Mouse (Mus musculus) MEL (cell line): Measurements from ENCODE around the gene Nutf2. TPM values are rescaled to one million over a fixed set of nuclear protein-coding genes. Genes with fewer than 3 reads are reported as not detected.

Source experiments
- DNase-seq: peaks from one replicate; pipeline ENCODE4 v3.0.0; 2011; ENCODE audit warnings: low read depth, low spot score
- H3K27ac ChIP-seq: 2 replicates; pipeline ENCODE4 v1.5.1; 2012; ENCODE audit warnings: low read depth, mild to moderate bottlenecking, control low read depth, low read length, moderate library complexity; ENCODE audit not compliant: control insufficient read depth
- H3K27me3 ChIP-seq, 2 experiments: fragments of 150-350 bp in 1 of 2; sonication (generic) in 1 of 2; 2 replicates each; pipeline ENCODE4 v1.6.1; 2012; ENCODE audit warnings: low read length in 2 of 2, mild to moderate bottlenecking in 2 of 2, improper control_type of control experiment in 1 of 2, moderate library complexity in 1 of 2; ENCODE audit not compliant: insufficient read depth in 2 of 2, control insufficient read depth in 1 of 2
- H3K36me3 ChIP-seq, 2 experiments: 2 replicates each; pipeline ENCODE4 v1.6.1; 2012 to 2014; ENCODE audit warnings: low read length in 2 of 2, improper control_type of control experiment in 1 of 2, inconsistent platforms in 1 of 2, mild to moderate bottlenecking in 1 of 2; ENCODE audit not compliant: insufficient read depth in 2 of 2, control insufficient read depth in 1 of 2
- H3K4me1 ChIP-seq, 2 experiments: fragments of 150-350 bp in 1 of 2; sonication (generic) in 1 of 2; 2 replicates each; pipeline ENCODE4 v1.6.1; 2012; ENCODE audit warnings: low read length in 2 of 2, improper control_type of control experiment in 1 of 2, mild to moderate bottlenecking in 1 of 2; ENCODE audit not compliant: insufficient read depth in 2 of 2, control insufficient read depth in 1 of 2
- H3K4me3 ChIP-seq, 2 experiments: fragments of 150-350 bp in 1 of 2; sonication (generic) in 1 of 2; 2 replicates each; pipeline ENCODE4 v1.5.1; 2012; ENCODE audit warnings: low read depth in 2 of 2, low read length in 2 of 2, mild to moderate bottlenecking in 2 of 2, moderate library complexity in 2 of 2, control low read depth in 1 of 2, improper control_type of control experiment in 1 of 2; ENCODE audit not compliant: control insufficient read depth in 1 of 2, insufficient read depth in 1 of 2
- H3K79me2 ChIP-seq: 2 replicates; pipeline ENCODE4 v1.6.1; 2012; ENCODE audit warnings: mild to moderate bottlenecking, low read length, moderate library complexity; ENCODE audit not compliant: control insufficient read depth, poor library complexity, insufficient read depth
- H3K9ac ChIP-seq: 2 replicates; pipeline ENCODE4 v1.6.1; 2012; ENCODE audit warnings: low read depth, mild to moderate bottlenecking, control low read depth, low read length, moderate library complexity; ENCODE audit not compliant: control insufficient read depth, poor library complexity, severe bottlenecking
- H3K9me3 ChIP-seq: fragments of 150-350 bp; sonication (generic); replicated peaks from 2 replicates; pipeline ENCODE4 v1.6.1; 2012; ENCODE audit warnings: mild to moderate bottlenecking, low read length, improper control_type of control experiment, moderate library complexity; ENCODE audit not compliant: insufficient read depth
- BHLHE40 ChIP-seq: IDR thresholded peaks from 2 replicates; pipeline ENCODE4 v1.6.1; 2012; ENCODE audit warnings: low read depth, mild to moderate bottlenecking, inconsistent platforms, low read length, improper control_type of control experiment, borderline replicate concordance
- EP300 ChIP-seq, 2 experiments: IDR thresholded peaks; 2 replicates each; pipeline ENCODE4 v1.6.1; 2011; ENCODE audit warnings: improper control_type of control experiment in 2 of 2, low read length in 2 of 2, low read depth in 1 of 2, mild to moderate bottlenecking in 1 of 2
- ETS1 ChIP-seq: IDR thresholded peaks from 2 replicates; pipeline ENCODE4 v1.6.1; 2012; ENCODE audit warnings: low read depth, mild to moderate bottlenecking, inconsistent platforms, low read length, improper control_type of control experiment, moderate library complexity
- GATA1 ChIP-seq: IDR thresholded peaks from 2 replicates; pipeline ENCODE4 v1.6.1; 2011; ENCODE audit warnings: low read depth, low read length, improper control_type of control experiment
- HCFC1 ChIP-seq: IDR thresholded peaks from 2 replicates; pipeline ENCODE4 v1.6.1; 2012; ENCODE audit warnings: low read depth, mild to moderate bottlenecking, inconsistent platforms, low read length, improper control_type of control experiment, moderate library complexity
- JUND ChIP-seq: IDR thresholded peaks from 2 replicates; pipeline ENCODE4 v1.6.1; 2011; ENCODE audit warnings: low read depth, mild to moderate bottlenecking, improper control_type of control experiment, low read length
- KAT2A ChIP-seq: conservative IDR thresholded peaks from 2 replicates; pipeline ENCODE4 v1.6.1; 2012; ENCODE audit warnings: low read depth, low read length, improper control_type of control experiment, inconsistent platforms
- MAX ChIP-seq: IDR thresholded peaks from 2 replicates; pipeline ENCODE4 v1.6.1; 2011; ENCODE audit warnings: low read length, improper control_type of control experiment
- MAZ ChIP-seq: IDR thresholded peaks from 2 replicates; pipeline ENCODE4 v1.6.1; 2012; ENCODE audit warnings: low read depth, mild to moderate bottlenecking, inconsistent platforms, low read length, improper control_type of control experiment
- MEF2A ChIP-seq: IDR thresholded peaks from 2 replicates; pipeline ENCODE4 v1.6.1; 2014; ENCODE audit warnings: low read depth, mild to moderate bottlenecking, inconsistent platforms, low read length, improper control_type of control experiment; ENCODE audit not compliant: poor library complexity, insufficient replicate concordance, severe bottlenecking; ENCODE audit errors: extremely low read depth
- MXI1 ChIP-seq: IDR thresholded peaks from 2 replicates; pipeline ENCODE4 v1.6.1; 2011; ENCODE audit warnings: mild to moderate bottlenecking, low read depth, low read length, improper control_type of control experiment
- MYC ChIP-seq: IDR thresholded peaks from 2 replicates; pipeline ENCODE4 v1.6.1; 2011; ENCODE audit warnings: low read depth, mild to moderate bottlenecking, low read length, improper control_type of control experiment, moderate library complexity
- POLR2AphosphoS2 ChIP-seq: IDR thresholded peaks from 2 replicates; pipeline ENCODE4 v1.6.1; 2011; ENCODE audit warnings: low read length, improper control_type of control experiment
- SIN3A ChIP-seq: IDR thresholded peaks from 2 replicates; pipeline ENCODE4 v1.6.1; 2012; ENCODE audit warnings: low read length, improper control_type of control experiment, inconsistent platforms
- SMC3 ChIP-seq: IDR thresholded peaks from 2 replicates; pipeline ENCODE4 v1.6.1; 2011; ENCODE audit warnings: low read depth, low read length, improper control_type of control experiment
- TBP ChIP-seq: IDR thresholded peaks from 2 replicates; pipeline ENCODE4 v1.8.0; 2011; ENCODE audit warnings: low read depth, low read length, improper control_type of control experiment
- TCF12 ChIP-seq: IDR thresholded peaks from 2 replicates; pipeline ENCODE4 v1.6.1; 2014; ENCODE audit warnings: low read depth, mild to moderate bottlenecking, inconsistent platforms, low read length, improper control_type of control experiment, moderate library complexity
- UBTF ChIP-seq: IDR thresholded peaks from 2 replicates; pipeline ENCODE4 v1.6.1; 2012; ENCODE audit warnings: low read depth, mild to moderate bottlenecking, inconsistent platforms, low read length, improper control_type of control experiment, moderate library complexity, borderline replicate concordance; ENCODE audit not compliant: insufficient read depth
- ZC3H11A ChIP-seq: IDR thresholded peaks from 2 replicates; pipeline ENCODE4 v1.6.1; 2012; ENCODE audit warnings: low read depth, mild to moderate bottlenecking, inconsistent platforms, low read length, improper control_type of control experiment
- ZMIZ1 ChIP-seq: IDR thresholded peaks from 2 replicates; pipeline ENCODE4 v1.6.1; 2012; ENCODE audit warnings: low read depth, mild to moderate bottlenecking, inconsistent platforms, low read length, improper control_type of control experiment, moderate library complexity
- polyA plus RNA-seq, 2 experiments: library from polyadenylated mRNA; stranded (reverse) in 1 of 2; unstranded in 1 of 2; fragments of >175 nt in 1 of 2; fragments of >200 nt in 1 of 2; gene quantifications; 2 replicates each; pipeline versions ENCODE4 v1.2.1 to v1.2.4; 2012; ENCODE audit warnings: low replicate concordance in 2 of 2, low read depth in 1 of 2; ENCODE audit not compliant: insufficient read length in 2 of 2, insufficient read depth in 1 of 2, missing spikeins in 1 of 2
- total RNA-seq: library from RNA; depleted of rRNA; stranded (reverse); fragments of 300-350 nt; gene quantifications from 2 replicates; pipeline ENCODE4 v1.2.3, GENCODE M21; 2012

The Nutf2 gene
- total and polyA plus RNA-seq, 3 experiments = 28.0 to 167 TPM; not detected in 1

GRCm38 (mm10) chr8:105860143-105860981, at the start of gene Nutf2 (continued):
- no peak for TF ChIP-seq GATA1
- TF ChIP-seq SMC3 = no peak
- 0 out of 2 replicates have a peak, but pooled peaks have one; percentile 59 for TF ChIP-seq MAZ
- no peak for TF ChIP-seq ZC3H11A
- peak; percentile 74 for TF ChIP-seq SIN3A

GRCm38 (mm10) chr8:105811061-105811460, 49.3 kb upstream of the Nutf2 start:
- Histone ChIP-seq H3K27me3 (no peaks in the 10 kb centered on the region), H3K4me3 (peak overlapping the region in 1 of 2 experiments; percentile 5; a peak in 1 of 4 replicates), H3K27ac (peak overlapping the region; percentile 83), H3K9me3 (no peaks in the 10 kb centered on the region), H3K4me1 (peaks cover 38 to 46% of the 10 kb centered on the region in 2 experiments), H3K36me3 (peaks cover 1 to 56% of the 10 kb centered on the region in 2 experiments; a peak in 3 of 4 replicates), H3K79me2 (peaks cover 3% of the 10 kb centered on the region; the same call in 1 of the 2 replicates), H3K9ac (0 out of 2 replicates have a peak overlapping the region, but pooled peaks have one; percentile 3)
- peak; percentile 61 for DNase-seq
- peak; percentile 17; the same call in 1 of the 2 replicates for TF ChIP-seq ETS1
- TF ChIP-seq MEF2A = no peak
- TF ChIP-seq UBTF = no peak
- no peak for TF ChIP-seq TBP
- TF ChIP-seq GATA1 = peak; percentile 51; the same call in 1 of the 2 replicates

GRCm38 (mm10) chr8:105811543-105811942, 48.8 kb upstream of the Nutf2 start:
- Histone ChIP-seq H3K27ac (peak overlapping the region; percentile 83), H3K36me3 (peaks cover 1 to 56% of the 10 kb centered on the region in 2 experiments; a peak in 3 of 4 replicates), H3K9ac (0 out of 2 replicates have a peak overlapping the region, but pooled peaks have one; percentile 13), H3K9me3 (no peaks in the 10 kb centered on the region), H3K4me3 (peak overlapping the region in 1 of 2 experiments; percentile 5; a peak in 1 of 4 replicates), H3K4me1 (peaks cover 38 to 46% of the 10 kb centered on the region in 2 experiments), H3K79me2 (peaks cover 3% of the 10 kb centered on the region; the same call in 1 of the 2 replicates), H3K27me3 (no peaks in the 10 kb centered on the region)
- TF ChIP-seq TBP (no peak), MAZ (0 out of 2 replicates have a peak, but pooled peaks have one; percentile 23), GATA1 (peak; percentile 76), MYC (0 out of 2 replicates have a peak, but pooled peaks have one; percentile 39), ZMIZ1 (no peak), BHLHE40 (no peak), MAX (peak; percentile 24; the same call in 1 of the 2 replicates), MXI1 (peak; percentile 70; the same call in 1 of the 2 replicates), SIN3A (peak; percentile 36), KAT2A (no peak), EP300 (IDR thresholded peaks at IDR 0.05; ENCODE audit: low read depth in 1 of 2, low read length in 2 of 2) (peak in 1 of 2 experiments; percentile 28; a peak in 2 of 4 replicates), POLR2AphosphoS2 (no peak), TCF12 (0 out of 2 replicates have a peak, but pooled peaks have one; percentile 15), JUND (no peak), HCFC1 (0 out of 2 replicates have a peak, but pooled peaks have one; percentile 14)
- peak; percentile 53 for DNase-seq
